Mouse (Mus musculus): ENCODE results near the gene Ell. TPM values are rescaled to one million over a fixed set of nuclear protein-coding genes. Genes with fewer than 3 reads are reported as not detected.

The Ell gene
- polyA plus RNA-seq, 1 experiment from 2014 or later, result 11.6 TPM

DNA sequence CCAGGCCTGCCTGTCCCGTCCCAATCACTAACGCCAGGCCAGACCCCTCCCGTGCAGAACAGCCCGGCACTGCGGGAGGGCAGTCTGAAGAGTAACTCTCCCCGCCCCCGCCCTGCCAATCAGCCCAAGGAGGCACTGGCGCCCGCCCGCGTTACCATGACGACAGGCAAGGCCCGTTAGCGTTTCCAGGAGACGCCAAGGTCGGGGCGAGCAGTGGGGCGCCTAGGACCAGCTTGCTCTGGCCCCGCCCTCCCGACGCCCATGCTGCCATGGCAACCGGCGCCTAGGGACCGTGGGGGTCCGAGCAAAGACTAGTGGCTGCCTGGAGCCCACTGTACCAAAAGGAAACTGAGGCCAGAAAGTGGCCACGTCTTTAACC is 62.0 kb downstream of the Ell start:
- Histone ChIP-seq H3K27me3 (replicated peaks) (no peaks in the 10 kb centered on the region; the same call in 1 of the 2 replicates), H3K4me2 (peak overlapping the region; percentile 65), H3K4me3 (peak overlapping the region; percentile 30), H3K4me1 (peaks cover 60% of the 10 kb centered on the region), H3K9ac (peak overlapping the region; percentile 64), H3K9me3 (no peaks in the 10 kb centered on the region), H3K36me3 (peaks cover 43% of the 10 kb centered on the region), H3K27ac (replicated peaks) (peak overlapping the region; percentile 71)
- ATAC-seq (ENCODE audit: extremely low read depth, insufficient number of reproducible peaks, low FRiP score, low TSS enrichment), result no peak; the same call in 1 of the 2 replicates
- WGBS, result 2% methylated on average over 26 of the region's 26 CpGs

DNA sequence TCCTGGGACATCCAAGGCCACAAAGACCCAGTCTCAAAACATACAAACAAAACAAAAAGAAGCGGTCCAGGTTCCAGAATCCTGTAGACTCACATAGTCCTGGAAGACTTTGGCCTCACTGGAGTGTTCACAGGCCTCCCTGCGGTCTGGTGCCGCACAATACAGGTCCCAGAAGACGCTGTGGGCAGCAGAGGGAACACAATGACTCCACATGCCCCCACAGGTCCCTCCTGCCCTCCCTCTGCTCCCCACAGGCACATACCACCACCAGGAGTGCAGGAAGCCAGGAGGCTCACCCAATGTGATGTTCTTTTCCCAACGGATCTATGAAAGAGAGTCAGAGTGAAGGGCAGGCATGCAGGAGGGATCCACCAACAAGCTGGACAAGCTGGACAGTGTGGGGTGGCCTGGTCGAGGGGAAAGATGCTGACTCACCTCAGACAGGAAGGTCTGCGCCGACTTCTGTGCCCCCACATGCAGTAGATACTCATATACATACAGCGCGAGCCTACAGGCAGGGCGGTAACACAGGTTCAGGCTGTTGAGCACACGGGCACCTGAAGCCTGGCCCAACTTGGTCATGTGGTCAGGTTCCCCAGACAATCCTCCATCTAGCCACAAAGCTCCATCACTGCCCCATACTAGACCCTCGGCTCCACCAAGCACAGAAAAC is 63.0 kb downstream of the Ell start:
- H3K27me3 ChIP-seq (replicated peaks), result no peaks in the 10 kb centered on the region; the same call in 1 of the 2 replicates
- no peaks in the 10 kb centered on the region for H3K9me3 ChIP-seq
- H3K4me2 ChIP-seq, result no peak overlapping the region
- WGBS, result 92% methylated on average over 13 of the region's 13 CpGs
- no peak overlapping the region for H3K4me3 ChIP-seq
- no peak overlapping the region for H3K27ac ChIP-seq (replicated peaks)
- no peak for ATAC-seq (ENCODE audit: extremely low read depth, insufficient number of reproducible peaks, low FRiP score, low TSS enrichment)
- H3K36me3 ChIP-seq, result peaks cover 33% of the 10 kb centered on the region
- no peak overlapping the region for H3K9ac ChIP-seq
- peaks cover 58% of the 10 kb centered on the region for H3K4me1 ChIP-seq

DNA sequence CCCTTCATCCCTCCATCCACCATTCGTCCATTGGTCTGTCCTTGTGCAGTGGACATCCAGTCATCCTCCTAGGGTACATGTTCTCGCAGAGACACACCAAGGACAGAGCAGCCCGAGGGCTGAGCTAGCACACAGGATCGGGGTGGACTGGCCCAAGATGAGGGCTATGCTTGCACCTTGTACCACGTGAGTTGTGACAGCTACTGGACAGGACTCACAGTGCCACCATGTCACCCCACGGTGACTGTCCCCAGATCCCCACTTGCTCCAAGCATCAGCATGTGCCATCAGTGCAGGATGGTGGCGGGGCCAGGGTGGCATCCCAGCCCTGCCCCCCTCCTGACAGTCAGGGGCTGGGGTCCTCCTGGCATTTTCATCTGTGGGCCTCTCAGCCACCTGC is 65.3 kb downstream of the Ell start:
- Histone ChIP-seq H3K4me3 (no peak overlapping the region), H3K9ac (no peak overlapping the region), H3K4me1 (peaks cover 56% of the 10 kb centered on the region), H3K36me3 (peaks cover 25% of the 10 kb centered on the region), H3K9me3 (no peaks in the 10 kb centered on the region), H3K27me3 (replicated peaks) (no peaks in the 10 kb centered on the region; the same call in 1 of the 2 replicates), H3K27ac (replicated peaks) (no peak overlapping the region), H3K4me2 (no peak overlapping the region)
- 78% methylated on average over 7 of the region's 7 CpGs for WGBS
- no peak for ATAC-seq (ENCODE audit: extremely low read depth, insufficient number of reproducible peaks, low FRiP score, low TSS enrichment)

DNA sequence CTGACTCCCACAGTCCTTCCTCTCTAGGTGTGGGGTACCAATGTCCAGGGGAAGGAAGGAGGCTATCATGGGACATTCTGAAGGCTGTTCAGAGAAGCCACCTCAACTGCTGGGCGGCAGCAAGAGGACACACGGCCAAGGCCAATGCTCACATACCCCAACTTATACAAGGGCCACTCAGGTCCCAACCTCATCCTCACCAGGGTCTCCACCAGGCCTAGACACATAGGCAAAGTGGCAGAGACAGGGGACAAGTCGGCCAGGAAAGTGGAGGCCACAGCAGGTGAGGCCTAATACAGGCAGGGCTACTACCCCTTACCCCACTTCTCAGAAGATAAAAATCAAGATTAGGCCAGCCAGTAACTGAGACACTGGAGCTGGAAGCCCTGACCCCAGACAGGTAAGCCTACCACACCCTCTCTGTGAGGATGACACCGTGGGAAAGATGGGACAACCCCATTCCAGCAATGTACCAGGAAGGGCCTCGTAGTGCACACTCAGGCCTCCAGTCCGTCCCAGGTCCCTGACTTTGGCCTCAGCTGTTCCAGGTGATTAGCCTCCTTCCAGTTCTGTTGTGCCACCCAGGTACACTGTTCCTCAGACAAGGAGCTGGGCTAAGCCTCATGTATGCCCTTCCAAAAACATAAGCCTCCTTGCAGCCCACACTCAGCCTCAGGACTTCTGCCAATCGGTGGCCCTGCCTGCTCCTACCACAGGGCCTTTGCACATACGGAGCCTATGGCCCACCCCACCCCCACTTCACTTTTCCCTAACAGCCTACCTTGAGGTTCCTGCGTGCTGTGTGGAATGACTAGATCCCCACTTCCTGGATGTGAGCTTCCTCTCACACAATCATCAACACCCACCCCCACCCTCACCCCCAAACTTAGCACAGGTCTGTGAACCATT is 66.9 kb downstream of the Ell start:
- H3K27me3 ChIP-seq (replicated peaks), result no peaks in the 10 kb centered on the region
- H3K4me3 ChIP-seq, result no peak overlapping the region
- H3K4me1 ChIP-seq, result peaks cover 50% of the 10 kb centered on the region
- H3K27ac ChIP-seq (replicated peaks), result no peak overlapping the region
- H3K4me2 ChIP-seq, result peak overlapping the region; percentile 99
- 83% methylated on average over 9 of the region's 9 CpGs for WGBS
- ATAC-seq (ENCODE audit: extremely low read depth, insufficient number of reproducible peaks, low FRiP score, low TSS enrichment), result no peak
- H3K36me3 ChIP-seq, result peaks cover 21% of the 10 kb centered on the region
- no peaks in the 10 kb centered on the region for H3K9me3 ChIP-seq
- no peak overlapping the region for H3K9ac ChIP-seq

DNA sequence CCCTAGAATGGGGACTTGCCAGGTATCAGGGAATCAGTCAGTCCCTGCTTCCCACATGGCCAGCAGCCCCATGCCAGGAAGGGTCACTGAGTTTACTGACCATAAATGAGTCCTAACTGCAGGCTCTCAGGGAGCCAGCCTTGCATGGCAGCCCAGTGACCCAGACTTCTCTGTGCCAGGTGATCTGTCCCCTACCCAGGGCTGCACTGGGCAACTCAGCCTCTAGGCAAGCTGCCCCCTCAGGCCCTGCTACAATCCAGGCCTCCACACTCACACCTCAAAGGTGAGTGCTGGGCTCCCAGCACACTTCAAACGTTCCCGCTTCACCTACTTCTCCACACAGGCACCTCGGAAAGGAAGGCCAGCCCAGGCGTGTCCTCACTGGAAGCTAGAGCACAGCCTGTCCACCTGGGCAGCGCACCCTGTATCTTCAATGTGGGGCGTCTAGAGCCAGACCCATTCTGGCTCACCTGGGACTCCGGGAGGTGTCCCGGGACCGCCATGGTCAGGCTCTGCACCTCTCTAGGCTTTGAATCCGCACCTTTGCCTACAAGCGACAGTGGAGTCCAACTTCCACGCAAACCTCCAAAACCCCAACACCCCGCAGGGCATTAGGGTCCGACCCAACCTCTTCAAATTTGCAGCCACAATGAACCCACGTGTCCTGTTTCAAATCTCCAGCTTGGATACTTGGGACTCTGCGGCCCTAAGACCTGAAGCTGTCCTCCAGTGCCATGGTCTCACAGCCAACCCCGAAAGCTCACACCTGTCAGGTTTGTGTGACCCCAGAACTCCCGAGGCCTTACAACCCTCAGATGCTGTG is 67.7 kb downstream of the Ell start:
- ATAC-seq (ENCODE audit: extremely low read depth, insufficient number of reproducible peaks, low FRiP score, low TSS enrichment), result no peak
- Histone ChIP-seq H3K4me1 (peaks cover 46% of the 10 kb centered on the region), H3K9me3 (no peaks in the 10 kb centered on the region), H3K27me3 (replicated peaks) (no peaks in the 10 kb centered on the region), H3K27ac (replicated peaks) (no peak overlapping the region), H3K36me3 (peaks cover 18% of the 10 kb centered on the region), H3K9ac (peak overlapping the region; percentile 96), H3K4me2 (peak overlapping the region; percentile 99), H3K4me3 (peak overlapping the region; percentile 87)
- WGBS, result 62% methylated on average over 18 of the region's 18 CpGs

DNA sequence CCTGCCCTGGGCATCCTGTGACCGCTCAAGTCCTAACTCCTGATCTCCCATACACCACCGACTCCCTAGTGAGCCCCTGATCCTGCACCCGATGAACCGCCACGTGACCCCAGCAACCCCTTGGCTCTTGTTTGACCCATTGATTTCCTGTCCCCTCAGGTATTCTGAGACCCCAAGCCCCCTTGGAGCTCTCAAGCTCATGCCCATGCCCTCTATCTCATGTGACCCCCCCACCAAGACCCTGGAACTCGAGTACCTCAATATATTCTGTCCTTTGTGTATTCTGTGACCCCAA is 68.3 kb downstream of the Ell start:
- no peak for ATAC-seq (ENCODE audit: extremely low read depth, insufficient number of reproducible peaks, low FRiP score, low TSS enrichment)
- 32% methylated on average over 6 of the region's 6 CpGs for WGBS
- Histone ChIP-seq H3K4me3 (peak overlapping the region; percentile 87), H3K27ac (replicated peaks) (peak overlapping the region; percentile 99; the same call in 1 of the 2 replicates), H3K27me3 (replicated peaks) (no peaks in the 10 kb centered on the region), H3K4me2 (peak overlapping the region; percentile 99), H3K9me3 (no peaks in the 10 kb centered on the region), H3K36me3 (peaks cover 12% of the 10 kb centered on the region), H3K9ac (peak overlapping the region; percentile 96), H3K4me1 (peaks cover 46% of the 10 kb centered on the region)

DNA sequence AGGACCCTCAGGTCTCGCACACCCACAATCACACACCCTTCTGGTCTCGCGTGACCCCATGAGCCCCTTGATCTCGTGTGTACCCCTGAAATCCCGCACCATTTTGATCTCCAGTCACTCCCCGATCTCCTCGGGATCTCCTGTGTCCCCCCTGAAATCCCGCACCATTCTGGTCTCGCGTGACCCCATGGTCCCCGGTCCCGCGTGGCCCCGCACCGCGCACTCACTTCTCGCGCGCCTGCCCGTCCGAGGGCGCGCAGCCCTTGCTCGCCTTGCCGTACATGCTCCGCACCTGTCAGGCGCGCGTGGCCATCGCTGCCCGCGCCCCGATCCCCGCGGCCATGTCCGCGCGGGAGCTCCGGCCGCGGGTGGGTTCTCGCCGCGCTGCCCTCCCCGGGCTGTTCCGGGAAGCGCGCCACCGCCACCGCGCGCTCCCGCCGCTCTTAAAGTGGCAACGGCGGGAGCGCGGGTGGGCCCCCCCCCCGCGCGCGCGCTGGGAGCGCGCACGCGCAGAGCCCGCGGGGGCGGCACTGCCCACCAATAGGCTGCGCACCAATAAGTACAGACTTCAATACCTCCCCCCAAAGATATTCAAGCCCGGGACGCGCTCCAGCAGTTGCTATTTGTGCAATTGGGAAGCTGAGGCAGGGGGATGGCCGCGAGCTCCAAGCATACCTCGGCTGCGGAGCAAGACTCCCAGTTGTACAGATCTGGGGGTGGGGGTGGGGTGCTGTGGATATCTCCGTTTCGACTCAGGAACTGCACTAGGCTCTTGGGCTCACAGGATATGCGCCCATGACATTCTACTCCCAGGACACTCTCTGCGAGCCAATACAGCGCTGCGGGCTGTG is 68.9 kb downstream of the Ell start:
- 2% methylated on average over 71 of the region's 84 CpGs for WGBS
- peaks cover 46% of the 10 kb centered on the region for H3K4me1 ChIP-seq

DNA sequence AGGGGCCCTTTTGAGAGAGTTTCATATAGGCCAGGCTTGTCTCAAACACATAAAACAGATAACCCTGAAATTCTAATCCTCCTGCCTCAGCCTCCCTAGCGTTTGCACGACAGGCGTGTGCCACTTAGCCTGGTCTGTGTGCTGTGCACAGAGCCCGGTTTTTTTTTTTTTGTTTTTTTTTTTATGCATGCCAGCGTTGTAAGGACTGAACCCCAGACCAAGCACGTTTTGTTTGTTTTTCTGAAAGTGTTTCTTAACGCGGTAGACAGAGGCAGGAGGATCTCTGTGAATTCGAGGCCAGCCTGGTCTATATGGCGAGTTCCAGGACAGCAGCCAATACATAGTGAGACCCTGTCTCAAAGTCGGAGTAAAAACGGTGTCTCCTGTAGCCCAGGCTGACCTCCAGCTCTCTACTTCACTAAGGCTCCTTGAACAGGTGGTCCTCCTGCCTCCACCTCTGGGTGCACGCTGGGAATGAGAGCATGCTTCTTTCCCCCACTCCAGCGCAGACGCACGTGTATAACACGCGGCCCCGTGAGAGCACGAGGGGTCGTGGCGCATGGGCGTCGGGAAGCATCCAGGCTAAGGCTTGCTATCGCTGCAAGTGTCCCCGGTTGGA is 69.6 kb downstream of the Ell start, which contains the start of gene Ssbp4:
TSS of gene Ssbp4 (minus strand) at position 124 of the 619 bp plus-strand sequence.
- ATAC-seq (ENCODE audit: extremely low read depth, insufficient number of reproducible peaks, low FRiP score, low TSS enrichment), result no peak
- H3K27me3 ChIP-seq (replicated peaks), result no peaks in the 10 kb centered on the region
- no peaks in the 10 kb centered on the region for H3K9me3 ChIP-seq
- peak within 1 kb of the TSS; percentile 87 for H3K4me3 ChIP-seq
- 4% methylated on average over 26 of the region's 26 CpGs for WGBS
- H3K4me1 ChIP-seq, result peaks cover 46% of the 10 kb centered on the region
- no peaks in the 10 kb centered on the region for H3K36me3 ChIP-seq
- H3K27ac ChIP-seq (replicated peaks), result peak within 1 kb of the TSS; percentile 99
- peak within 1 kb of the TSS; percentile 96 for H3K9ac ChIP-seq
- peak within 1 kb of the TSS; percentile 99 for H3K4me2 ChIP-seq

More for the DNA sequence above, 68.9 kb downstream of the Ell start:
- H3K27me3 ChIP-seq (replicated peaks), result no peaks in the 10 kb centered on the region
- H3K9me3 ChIP-seq, result no peaks in the 10 kb centered on the region
- H3K27ac ChIP-seq (replicated peaks), result peak overlapping the region; percentile 99
- peak overlapping the region; percentile 99 for H3K4me2 ChIP-seq
- peak overlapping the region; percentile 96 for H3K9ac ChIP-seq
- no peak for ATAC-seq (ENCODE audit: extremely low read depth, insufficient number of reproducible peaks, low FRiP score, low TSS enrichment)
- H3K36me3 ChIP-seq, result peaks cover 6% of the 10 kb centered on the region
- peak overlapping the region; percentile 87 for H3K4me3 ChIP-seq

DNA sequence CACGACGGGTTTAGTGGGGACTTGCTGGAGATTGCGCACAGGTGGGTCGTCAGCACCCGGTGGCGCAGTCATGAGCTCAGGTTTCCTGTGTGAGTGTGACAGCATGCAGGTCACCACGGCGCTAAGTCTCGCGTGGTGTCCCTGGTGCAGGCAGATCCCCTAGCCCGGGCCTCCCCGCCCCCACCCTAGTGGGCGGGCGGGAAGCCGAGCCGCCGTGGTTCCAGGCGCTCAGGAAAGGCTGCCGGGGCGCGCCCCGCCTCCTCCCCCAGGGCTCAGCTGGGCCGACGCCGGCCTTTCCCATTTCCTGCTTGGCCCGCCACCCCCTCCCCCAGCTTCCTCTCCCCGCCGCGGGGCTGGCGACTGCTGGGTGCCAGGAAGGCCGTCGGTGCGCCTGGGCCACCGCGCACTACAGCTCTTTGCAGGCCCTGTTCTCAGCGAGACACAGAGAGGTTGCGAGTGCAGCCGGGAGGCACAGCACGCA is 70.2 kb downstream of the Ell start:
- Histone ChIP-seq H3K27me3 (replicated peaks) (no peaks in the 10 kb centered on the region), H3K36me3 (no peaks in the 10 kb centered on the region), H3K4me2 (peak overlapping the region; percentile 99), H3K9ac (peak overlapping the region; percentile 96), H3K9me3 (no peaks in the 10 kb centered on the region), H3K27ac (replicated peaks) (peak overlapping the region; percentile 99), H3K4me1 (peaks cover 46% of the 10 kb centered on the region), H3K4me3 (peak overlapping the region; percentile 87)
- WGBS, result 2% methylated on average over 26 of the region's 39 CpGs
- peak; percentile 50 for ATAC-seq (ENCODE audit: extremely low read depth, insufficient number of reproducible peaks, low FRiP score, low TSS enrichment)
